Comparison of ENCODE assay signal across 12 mouse cellular contexts in genomic region chr10:30538538-30538815, GRCm38 (mm10).
DNase-seq lines count a peak whose midpoint lies in the region; ATAC-seq and TF ChIP-seq lines count a peak whose summit lies in the region.
"Had no signal": no experiment of that assay in that cellular context is flagged by ENCODE, and none has a peak within 500 bp of the region (broad histone marks: within the 10 kb centered on the region; RNA-seq: fewer than 3 reads in every experiment).

No protein-coding gene starts in this region.

- 0 out of 2 replicates have a peak, but pooled peaks have one; percentile 44 for ATAC-seq in forebrain, embryonic 15.5 days (replicated peaks)
- no peak for ATAC-seq in forebrain, embryonic 11.5 days (replicated peaks; ENCODE audit: low FRiP score)
- 0 out of 2 replicates have a peak, but pooled peaks have one; percentile 27 for ATAC-seq in midbrain, embryonic 12.5 days (ENCODE audit: low FRiP score, low read depth)
- no peak for ATAC-seq in midbrain, postnatal 0 days (ENCODE audit: low FRiP score)

- peaks cover 11% of the 10 kb centered on the region for H3K36me3 ChIP-seq in forebrain, embryonic 15.5 days
- H3K36me3 ChIP-seq in forebrain, embryonic 11.5 days (ENCODE audit: control insufficient read depth, insufficient read depth, low read length): no peaks in the 10 kb centered on the region
- H3K36me3 ChIP-seq in midbrain, embryonic 12.5 days: peaks cover 16% of the 10 kb centered on the region
- peaks cover 12% of the 10 kb centered on the region; the same call in 1 of the 2 replicates for H3K36me3 ChIP-seq in midbrain, postnatal 0 days (ENCODE audit: insufficient read depth, low read length)

- no peaks in the 10 kb centered on the region for H3K27me3 ChIP-seq in forebrain, embryonic 15.5 days
- H3K27me3 ChIP-seq in forebrain, embryonic 11.5 days (ENCODE audit: control insufficient read depth, insufficient read depth, low read length): no peaks in the 10 kb centered on the region
- H3K27me3 ChIP-seq in midbrain, embryonic 12.5 days: no peaks in the 10 kb centered on the region
- no peaks in the 10 kb centered on the region for H3K27me3 ChIP-seq in midbrain, postnatal 0 days (ENCODE audit: insufficient read depth, low read length)

- TF ChIP-seq CTCF in midbrain, postnatal 0 days (IDR thresholded peaks at IDR 0.05): no peak

- DNase-seq in forebrain, embryonic 11.5 days (ENCODE audit: low spot score): no peak
- DNase-seq in midbrain, postnatal 0 days (ENCODE audit: low spot score): no peak
- peak; percentile 62 for DNase-seq in T-cell, adult 2 months (ENCODE audit: low spot score)
- peak; percentile 20 for DNase-seq in thymus, postnatal 0 days (ENCODE audit: low spot score)
- no peak for DNase-seq in frontal cortex, postnatal 14 days (ENCODE audit: low spot score in 2 of 2)
- DNase-seq in frontal cortex, adult 2 months (ENCODE audit: extremely low spot score in 1 of 2, low spot score in 1 of 2): no peak
- DNase-seq: B cell, adult 2 months; cerebellum, adult 11-12 months; kidney, postnatal 25 days had no signal

- 93% methylated on average over 5 of the region's 5 CpGs for WGBS in forebrain, embryonic 15.5 days
- WGBS in forebrain, embryonic 11.5 days: 88% methylated on average over 5 of the region's 5 CpGs
- 90% methylated on average over 5 of the region's 5 CpGs for WGBS in midbrain, embryonic 12.5 days
- 88% methylated on average over 5 of the region's 5 CpGs for WGBS in midbrain, postnatal 0 days

- H3K9ac ChIP-seq in forebrain, embryonic 15.5 days (replicated peaks): no peak overlapping the region
- H3K9ac ChIP-seq in forebrain, embryonic 11.5 days (ENCODE audit: low read length): no peak overlapping the region
- H3K9ac ChIP-seq in midbrain, embryonic 12.5 days (replicated peaks): no peak overlapping the region
- no peak overlapping the region for H3K9ac ChIP-seq in midbrain, postnatal 0 days (replicated peaks; ENCODE audit: low read length, poor library complexity, severe bottlenecking)

- no peaks in the 10 kb centered on the region for H3K4me1 ChIP-seq in forebrain, embryonic 15.5 days
- no peaks in the 10 kb centered on the region for H3K4me1 ChIP-seq in forebrain, embryonic 11.5 days (replicated peaks; ENCODE audit: control insufficient read depth, insufficient read depth, low read length)
- H3K4me1 ChIP-seq in midbrain, embryonic 12.5 days: no peaks in the 10 kb centered on the region
- no peaks in the 10 kb centered on the region for H3K4me1 ChIP-seq in midbrain, postnatal 0 days (ENCODE audit: insufficient read depth, low read length)

- no peaks in the 10 kb centered on the region for H3K9me3 ChIP-seq in forebrain, embryonic 15.5 days
- H3K9me3 ChIP-seq in forebrain, embryonic 11.5 days (ENCODE audit: control insufficient read depth, low read length): no peaks in the 10 kb centered on the region
- no peaks in the 10 kb centered on the region for H3K9me3 ChIP-seq in midbrain, embryonic 12.5 days
- no peaks in the 10 kb centered on the region for H3K9me3 ChIP-seq in midbrain, postnatal 0 days (ENCODE audit: low read length)

- H3K27ac ChIP-seq in forebrain, embryonic 15.5 days (replicated peaks): no peak overlapping the region
- H3K27ac ChIP-seq in forebrain, embryonic 11.5 days (ENCODE audit: low read depth, low read length): no peak overlapping the region
- no peak overlapping the region for H3K27ac ChIP-seq in midbrain, embryonic 12.5 days (replicated peaks)
- H3K27ac ChIP-seq in midbrain, postnatal 0 days (ENCODE audit: low read depth, low read length): no peak overlapping the region
- H3K27ac ChIP-seq: macrophage had no signal

- no peak overlapping the region for H3K4me2 ChIP-seq in forebrain, embryonic 15.5 days (replicated peaks)
- H3K4me2 ChIP-seq in forebrain, embryonic 11.5 days (ENCODE audit: low read depth, low read length, severe bottlenecking): no peak overlapping the region
- H3K4me2 ChIP-seq in midbrain, embryonic 12.5 days (replicated peaks): no peak overlapping the region
- no peak overlapping the region for H3K4me2 ChIP-seq in midbrain, postnatal 0 days (ENCODE audit: low read depth, low read length, poor library complexity, severe bottlenecking)

- H3K4me3 ChIP-seq in forebrain, embryonic 15.5 days: no peak overlapping the region
- H3K4me3 ChIP-seq in forebrain, embryonic 11.5 days (ENCODE audit: low read depth, low read length): no peak overlapping the region
- no peak overlapping the region for H3K4me3 ChIP-seq in midbrain, embryonic 12.5 days
- H3K4me3 ChIP-seq in midbrain, postnatal 0 days (ENCODE audit: low read depth, low read length): no peak overlapping the region

Comparison
In these comparisons a context has a peak if more than half of its experiments do, and no peak if none do; other contexts are left out.
1. ATAC-seq: peak in forebrain, embryonic 15.5 days (single experiment) and midbrain, embryonic 12.5 days (single experiment); none in forebrain, embryonic 11.5 days (single experiment) and midbrain, postnatal 0 days (single experiment).
2. DNase-seq: peak in T-cell, adult 2 months (single experiment) and thymus, postnatal 0 days (single experiment); none in forebrain, embryonic 11.5 days (single experiment), midbrain, postnatal 0 days (single experiment), frontal cortex, postnatal 14 days (0 of 2) and frontal cortex, adult 2 months (0 of 2).